Mouse (Mus musculus): ENCODE results near the gene Vmn2r17. TPM values are rescaled to one million over a fixed set of nuclear protein-coding genes. Genes with fewer than 3 reads are reported as not detected.

Gene Vmn2r17
- total RNA-seq (2017) = not detected in 3 replicates

DNA sequence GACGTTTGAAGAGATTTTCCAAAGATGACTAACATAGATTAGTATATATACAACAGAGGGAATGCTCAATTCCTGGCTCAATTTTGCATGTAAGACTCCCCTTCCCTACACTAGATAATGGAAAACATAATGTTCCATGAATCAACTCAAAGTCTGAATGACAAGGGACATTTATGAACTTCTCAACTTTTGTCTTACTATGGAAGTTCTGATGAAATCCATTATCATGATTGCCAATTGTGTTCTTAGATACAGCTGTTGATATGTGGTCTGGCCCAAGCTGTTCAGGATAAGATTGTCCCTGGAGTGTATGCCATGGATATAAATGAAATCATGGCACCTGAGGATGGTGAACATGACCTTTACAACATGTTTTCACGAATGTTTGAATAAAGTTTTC lies at the start of gene Vmn2r17:
Vmn2r17 (plus strand) TSS at position 301 of the 400 bp plus-strand sequence.
- ATAC-seq (replicated peaks; ENCODE audit: insufficient number of reproducible peaks, low FRiP score, low TSS enrichment, poor library complexity, severe bottlenecking) = no peak

DNA sequence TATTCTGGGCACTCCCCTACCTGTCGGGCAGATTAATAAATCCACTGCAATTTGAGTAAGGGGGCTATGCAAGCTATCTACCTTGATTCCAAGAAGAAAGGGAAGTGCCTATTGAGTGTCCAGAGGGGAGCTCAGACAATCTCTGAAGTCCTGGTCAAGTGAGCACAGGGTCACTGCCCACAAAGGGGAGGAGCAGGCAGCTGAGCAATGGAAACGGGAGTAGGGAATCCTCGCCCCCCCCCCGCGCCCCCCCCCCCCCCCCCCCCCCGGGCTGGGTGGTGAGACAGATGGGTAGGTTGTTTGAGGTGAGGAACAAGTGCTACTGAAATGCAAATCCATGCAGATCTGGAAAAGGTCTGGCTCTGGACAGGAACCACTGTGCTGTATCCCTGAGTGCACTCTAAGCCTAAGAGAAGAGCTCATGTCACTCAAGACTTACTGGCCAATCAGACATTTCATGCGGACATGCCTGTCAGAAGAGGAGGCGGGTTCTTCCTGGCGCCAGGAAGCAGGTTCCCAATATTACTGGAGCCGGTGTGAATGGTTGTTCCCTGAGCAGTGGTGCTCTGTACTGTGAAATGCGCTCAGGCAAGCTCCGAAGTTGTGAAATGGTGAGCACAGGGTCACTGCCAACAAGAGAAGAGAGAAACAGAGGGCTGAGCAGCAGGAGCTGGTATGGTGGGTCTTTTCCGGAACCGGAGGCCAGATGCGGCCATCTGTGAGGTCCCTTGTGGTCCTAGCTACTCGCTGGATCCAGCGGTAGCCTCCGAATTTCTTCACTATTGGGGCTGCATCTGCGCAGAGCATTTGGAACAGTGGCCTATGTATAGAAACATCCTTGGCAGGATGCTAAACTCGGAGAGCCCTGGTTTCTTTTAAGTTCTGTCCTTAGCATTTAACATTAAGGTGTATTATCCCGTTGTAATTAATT lies 47.4 kb downstream of the Vmn2r17 start:
- ATAC-seq (replicated peaks; ENCODE audit: insufficient number of reproducible peaks, low FRiP score, low TSS enrichment, poor library complexity, severe bottlenecking) = no peak

DNA sequence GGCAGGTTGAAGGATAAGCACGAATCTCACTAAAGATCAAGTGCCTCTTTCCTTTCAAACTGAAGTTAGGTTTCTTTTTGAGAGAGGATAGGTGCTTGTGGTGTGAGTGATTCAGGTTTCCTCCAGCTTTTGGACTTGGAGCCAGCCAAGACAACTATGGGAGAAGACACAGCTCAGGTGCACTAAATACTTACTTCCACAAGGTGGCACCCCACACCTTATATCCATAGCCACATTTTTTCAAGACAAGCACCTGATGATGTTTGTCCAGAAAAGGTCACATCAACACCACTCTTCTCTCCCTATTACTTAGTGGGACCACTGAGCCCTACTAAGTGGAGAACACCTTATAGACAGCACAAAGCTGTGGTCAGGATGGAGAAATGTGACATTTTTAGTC lies 87.2 kb downstream of the Vmn2r17 start:
- no peak for ATAC-seq (replicated peaks; ENCODE audit: insufficient number of reproducible peaks, low FRiP score, low TSS enrichment, poor library complexity, severe bottlenecking)

Other genes with a start within 250 kb of the Vmn2r17 start
- gene Vmn2r13, start 227.5 kb upstream of the Vmn2r17 start, total RNA-seq (2017) = not detected in 3 replicates
- gene Vmn2r14, start 195.0 kb upstream of the Vmn2r17 start, total RNA-seq (2017) = not detected in 3 replicates
- gene Vmn2r15, start 122.0 kb upstream of the Vmn2r17 start, total RNA-seq (2017) = not detected in 3 replicates
- not detected in 3 replicates for gene Vmn2r16, start 89.5 kb upstream of the Vmn2r17 start, total RNA-seq (2017)
- 41.4 to 51.2 TPM (median 49.4 TPM) in 3 replicates for gene Crlf2, start 139.3 kb downstream of the Vmn2r17 start, total RNA-seq (2017)